17 mouse cellular contexts compared by ENCODE assay signal in the genomic region with DNA sequence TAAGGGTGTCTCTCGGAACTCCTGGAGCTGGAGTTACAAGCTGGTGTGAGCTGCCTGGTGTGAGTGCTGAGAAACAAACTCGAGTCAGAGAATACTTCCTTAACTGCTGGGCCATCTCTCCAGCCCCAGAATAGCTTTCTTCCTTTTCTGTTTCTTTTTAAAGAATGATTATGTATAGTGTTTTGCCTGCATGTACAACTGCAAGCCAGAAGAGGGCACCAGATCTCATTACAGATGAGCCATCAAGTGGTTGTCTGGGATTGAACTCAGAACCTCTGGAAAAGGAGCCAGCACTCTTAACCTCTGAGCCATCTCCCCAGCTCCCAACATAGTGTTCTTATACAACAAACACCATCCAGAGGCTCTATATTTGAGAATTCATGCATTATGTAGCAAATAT. TPM values are rescaled to one million over a fixed set of nuclear protein-coding genes. Genes with fewer than 3 reads are reported as not detected.
DNase-seq lines count a peak whose midpoint lies in the region; ATAC-seq and TF ChIP-seq lines count a peak whose summit lies in the region.
"Had no signal": no experiment of that assay in that cellular context is flagged by ENCODE, and none has a peak within 500 bp of the region (broad histone marks: within the 10 kb centered on the region; RNA-seq: fewer than 3 reads in every experiment).

No protein-coding gene starts in this region.

- H3K4me1 ChIP-seq in intestine, postnatal 0 days (replicated peaks; ENCODE audit: control insufficient read depth, insufficient read depth, low read length), result no peaks in the 10 kb centered on the region
- no peaks in the 10 kb centered on the region for H3K4me1 ChIP-seq in intestine, embryonic 15.5 days (replicated peaks)
- H3K4me1 ChIP-seq in midbrain, embryonic 11.5 days (ENCODE audit: control insufficient read depth, insufficient read depth, low read length), result no peaks in the 10 kb centered on the region
- H3K4me1 ChIP-seq in midbrain, embryonic 13.5 days (replicated peaks), result no peaks in the 10 kb centered on the region
- no peaks in the 10 kb centered on the region for H3K4me1 ChIP-seq in hindbrain, embryonic 12.5 days
- H3K4me1 ChIP-seq: lung, embryonic 15.5 days; midbrain, embryonic 15.5 days; neural tube, embryonic 15.5 days; stomach, embryonic 15.5 days had no signal

- no peak overlapping the region for H3K4me3 ChIP-seq in intestine, postnatal 0 days (ENCODE audit: low read depth, low read length)
- no peak overlapping the region for H3K4me3 ChIP-seq in intestine, embryonic 15.5 days (replicated peaks)
- H3K4me3 ChIP-seq in midbrain, embryonic 11.5 days (ENCODE audit: low read depth, low read length), result no peak overlapping the region
- no peak overlapping the region for H3K4me3 ChIP-seq in midbrain, embryonic 13.5 days (replicated peaks)
- no peak overlapping the region for H3K4me3 ChIP-seq in hindbrain, embryonic 12.5 days
- H3K4me3 ChIP-seq: lung, embryonic 15.5 days; midbrain, embryonic 15.5 days; neural tube, embryonic 15.5 days; stomach, embryonic 15.5 days had no signal

- peak; percentile 68 for TF ChIP-seq CTCF in intestine, postnatal 0 days (IDR thresholded peaks at IDR 0.05; ENCODE audit: low read depth)
- TF ChIP-seq CTCF in Patski (IDR thresholded peaks at IDR 0.05), result peak; percentile 87

- H3K27ac ChIP-seq in intestine, postnatal 0 days (ENCODE audit: low read depth, low read length), result no peak overlapping the region
- H3K27ac ChIP-seq in intestine, embryonic 15.5 days, result no peak overlapping the region
- no peak overlapping the region for H3K27ac ChIP-seq in midbrain, embryonic 11.5 days (ENCODE audit: low read depth, low read length)
- H3K27ac ChIP-seq in midbrain, embryonic 13.5 days, result no peak overlapping the region
- no peak overlapping the region for H3K27ac ChIP-seq in hindbrain, embryonic 12.5 days
- H3K27ac ChIP-seq: hindbrain, embryonic 14.5 days; lung, embryonic 15.5 days; midbrain, embryonic 15.5 days; neural tube, embryonic 15.5 days; stomach, embryonic 15.5 days had no signal

- POLR2A ChIA-PET in Patski (lab: Charles Lee), result interaction anchor here (1.3 kb wide), 1 partner anchor 21 kb away, joined by 3 read pairs; no protein-coding TSS in a partner anchor

- DNase-seq in midbrain, embryonic 11.5 days (ENCODE audit: low spot score, missing footprints), result peak; percentile 82
- DNase-seq in Patski (ENCODE audit: low read depth, low spot score), result no peak
- peak; percentile 12 for DNase-seq in splenic B cell, adult 2 months (ENCODE audit: low read depth, low spot score)
- no peak for DNase-seq in left cerebral cortex, adult 9 months (ENCODE audit: low spot score in 2 of 2)
- DNase-seq: adrenal gland, postnatal 25 days; cerebellum, adult 11 months; right cerebral cortex, postnatal 14 days had no signal

- H3K4me2 ChIP-seq in intestine, postnatal 0 days (replicated peaks; ENCODE audit: low read depth), result no peak overlapping the region
- no peak overlapping the region for H3K4me2 ChIP-seq in intestine, embryonic 15.5 days (replicated peaks)
- H3K4me2 ChIP-seq in midbrain, embryonic 11.5 days, result no peak overlapping the region
- no peak overlapping the region for H3K4me2 ChIP-seq in midbrain, embryonic 13.5 days (replicated peaks)
- no peak overlapping the region for H3K4me2 ChIP-seq in hindbrain, embryonic 12.5 days (replicated peaks)
- H3K4me2 ChIP-seq: hindbrain, embryonic 14.5 days; lung, embryonic 15.5 days; midbrain, embryonic 15.5 days; neural tube, embryonic 15.5 days; stomach, embryonic 15.5 days had no signal

- 58% methylated on average over 2 of the region's 2 CpGs for WGBS in intestine, postnatal 0 days
- 55% methylated on average over 2 of the region's 2 CpGs for WGBS in intestine, embryonic 15.5 days
- WGBS in midbrain, embryonic 11.5 days, result 56% methylated on average over 2 of the region's 2 CpGs
- 62% methylated on average over 2 of the region's 2 CpGs for WGBS in midbrain, embryonic 13.5 days
- 55% methylated on average over 2 of the region's 2 CpGs for WGBS in hindbrain, embryonic 12.5 days

- H3K9me3 ChIP-seq in intestine, postnatal 0 days (ENCODE audit: control insufficient read depth), result no peaks in the 10 kb centered on the region
- H3K9me3 ChIP-seq in intestine, embryonic 15.5 days, result no peaks in the 10 kb centered on the region
- H3K9me3 ChIP-seq in midbrain, embryonic 11.5 days (ENCODE audit: control insufficient read depth, low read length), result no peaks in the 10 kb centered on the region
- no peaks in the 10 kb centered on the region for H3K9me3 ChIP-seq in midbrain, embryonic 13.5 days
- H3K9me3 ChIP-seq in hindbrain, embryonic 12.5 days (replicated peaks), result no peaks in the 10 kb centered on the region
- H3K9me3 ChIP-seq: lung, embryonic 15.5 days; midbrain, embryonic 15.5 days; neural tube, embryonic 15.5 days; stomach, embryonic 15.5 days had no signal

- CTCF ChIA-PET in Patski (lab: Charles Lee), result interaction anchor here (0.8 to 6.3 kb wide), 19 partner anchors 9 to 359 kb away, joined by 3 to 50 read pairs (median 4); a partner anchor contains a TSS

- H3K9ac ChIP-seq in intestine, postnatal 0 days (ENCODE audit: low read depth, low read length), result no peak overlapping the region
- H3K9ac ChIP-seq in intestine, embryonic 15.5 days, result no peak overlapping the region
- H3K9ac ChIP-seq in midbrain, embryonic 11.5 days (ENCODE audit: low read length), result no peak overlapping the region
- H3K9ac ChIP-seq in midbrain, embryonic 13.5 days (replicated peaks), result no peak overlapping the region
- H3K9ac ChIP-seq in hindbrain, embryonic 12.5 days, result no peak overlapping the region
- H3K9ac ChIP-seq: hindbrain, embryonic 14.5 days; lung, embryonic 15.5 days; midbrain, embryonic 15.5 days; neural tube, embryonic 15.5 days; stomach, embryonic 15.5 days had no signal

- peaks cover 3% of the 10 kb centered on the region; the same call in 1 of the 2 replicates for H3K27me3 ChIP-seq in intestine, postnatal 0 days (replicated peaks; ENCODE audit: control insufficient read depth, insufficient read depth, low read length)
- H3K27me3 ChIP-seq in intestine, embryonic 15.5 days (replicated peaks), result peaks cover 3% of the 10 kb centered on the region
- no peaks in the 10 kb centered on the region for H3K27me3 ChIP-seq in midbrain, embryonic 11.5 days (ENCODE audit: control insufficient read depth, insufficient read depth, low read length)
- no peaks in the 10 kb centered on the region for H3K27me3 ChIP-seq in midbrain, embryonic 13.5 days
- H3K27me3 ChIP-seq in Patski, result no peaks in the 10 kb centered on the region
- no peaks in the 10 kb centered on the region for H3K27me3 ChIP-seq in splenic B cell, adult 2 months (ENCODE audit: control insufficient read depth, insufficient read depth, low read length, poor library complexity, severe bottlenecking)
- peaks cover 13% of the 10 kb centered on the region; the same call in 1 of the 2 replicates for H3K27me3 ChIP-seq in hindbrain, embryonic 12.5 days
- H3K27me3 ChIP-seq: midbrain, embryonic 15.5 days; neural tube, embryonic 15.5 days; stomach, embryonic 15.5 days had no signal

- no peak for ATAC-seq in intestine, postnatal 0 days
- no peak for ATAC-seq in intestine, embryonic 15.5 days
- no peak for ATAC-seq in midbrain, embryonic 11.5 days (ENCODE audit: low FRiP score)
- ATAC-seq in midbrain, embryonic 13.5 days, result no peak
- ATAC-seq in Patski, result no peak
- no peak for ATAC-seq in hindbrain, embryonic 12.5 days (ENCODE audit: low FRiP score)
- ATAC-seq: midbrain, embryonic 15.5 days had no signal

- in situ Hi-C loops in Patski (cut with MboI; ENCODE audit: low pct_unique_long_range_greater_than_20kb), result loop anchor here (5.0 to 10.0 kb wide), 2 partner anchors 41 to 336 kb away; a partner anchor contains a TSS

- no peaks in the 10 kb centered on the region for H3K36me3 ChIP-seq in intestine, postnatal 0 days (ENCODE audit: control insufficient read depth, insufficient read depth)
- no peaks in the 10 kb centered on the region for H3K36me3 ChIP-seq in intestine, embryonic 15.5 days
- no peaks in the 10 kb centered on the region for H3K36me3 ChIP-seq in midbrain, embryonic 11.5 days (ENCODE audit: control insufficient read depth, insufficient read depth, low read length)
- H3K36me3 ChIP-seq in midbrain, embryonic 13.5 days, result no peaks in the 10 kb centered on the region
- no peaks in the 10 kb centered on the region for H3K36me3 ChIP-seq in splenic B cell, adult 2 months (ENCODE audit: control insufficient read depth, insufficient read depth, low read length, poor library complexity, severe bottlenecking)
- no peaks in the 10 kb centered on the region for H3K36me3 ChIP-seq in hindbrain, embryonic 12.5 days
- H3K36me3 ChIP-seq: lung, embryonic 15.5 days; midbrain, embryonic 15.5 days; neural tube, embryonic 15.5 days; stomach, embryonic 15.5 days had no signal

RNA-seq across cellular contexts. Expression of a gene that starts 16.3 kb away (rescaled TPM):
- not detected in 2 replicates for polyA plus RNA-seq in intestine, postnatal 0 days (2015; fragmentation: Nextera tagmentation; extraction: Ambion mirVana)
- not detected in 2 replicates for polyA plus RNA-seq in intestine, embryonic 15.5 days (2015; fragmentation: Nextera tagmentation; extraction: Ambion mirVana)
- polyA plus RNA-seq in midbrain, embryonic 11.5 days (2014; fragmentation: Nextera tagmentation; extraction: Ambion mirVana), result not detected in 2 replicates
- polyA plus RNA-seq in midbrain, embryonic 13.5 days (2015; fragmentation: Nextera tagmentation; extraction: Ambion mirVana), result not detected in 2 replicates
- polyA plus RNA-seq in Patski (2021), result not detected
- not detected in 2 replicates for polyA plus RNA-seq in hindbrain, embryonic 12.5 days (2016; fragmentation: Nextera tagmentation; extraction: Ambion mirVana)
- polyA plus RNA-seq: hindbrain, embryonic 14.5 days; large intestine, adult 2 months; lung, embryonic 15.5 days; midbrain, embryonic 15.5 days; neural tube, embryonic 15.5 days; stomach, embryonic 15.5 days had no signal

RNA-seq across cellular contexts. Expression of a gene that starts 23.6 kb away (rescaled TPM):
- polyA plus RNA-seq in intestine, postnatal 0 days (2015; fragmentation: Nextera tagmentation; extraction: Ambion mirVana), result not detected in 2 replicates
- 0.13 TPM in 1 of 2 replicates, not detected in the other for polyA plus RNA-seq in intestine, embryonic 15.5 days (2015; fragmentation: Nextera tagmentation; extraction: Ambion mirVana)
- polyA plus RNA-seq in midbrain, embryonic 11.5 days (2014; fragmentation: Nextera tagmentation; extraction: Ambion mirVana), result 2.8 and 3.3 TPM in 2 replicates
- polyA plus RNA-seq in midbrain, embryonic 13.5 days (2015; fragmentation: Nextera tagmentation; extraction: Ambion mirVana), result 0.49 and 1.2 TPM in 2 replicates
- 0.10 TPM for polyA plus RNA-seq in Patski (2021)
- 0.40 and 0.60 TPM in 2 replicates for polyA plus RNA-seq in hindbrain, embryonic 12.5 days (2016; fragmentation: Nextera tagmentation; extraction: Ambion mirVana)
- polyA plus RNA-seq: hindbrain, embryonic 14.5 days; large intestine, adult 2 months; neural tube, embryonic 15.5 days; stomach, embryonic 15.5 days had no signal

RNA-seq across cellular contexts. Expression of a gene that starts 53.4 kb away (rescaled TPM):
- polyA plus RNA-seq in intestine, postnatal 0 days (2015; fragmentation: Nextera tagmentation; extraction: Ambion mirVana), result 1.7 and 2.2 TPM in 2 replicates
- 1.0 and 2.6 TPM in 2 replicates for polyA plus RNA-seq in intestine, embryonic 15.5 days (2015; fragmentation: Nextera tagmentation; extraction: Ambion mirVana)
- 1.8 and 1.9 TPM in 2 replicates for polyA plus RNA-seq in midbrain, embryonic 11.5 days (2014; fragmentation: Nextera tagmentation; extraction: Ambion mirVana)
- polyA plus RNA-seq in midbrain, embryonic 13.5 days (2015; fragmentation: Nextera tagmentation; extraction: Ambion mirVana), result 6.0 and 13.4 TPM in 2 replicates
- 25.5 TPM for polyA plus RNA-seq in Patski (2021)
- 5.6 and 5.7 TPM in 2 replicates for polyA plus RNA-seq in hindbrain, embryonic 12.5 days (2016; fragmentation: Nextera tagmentation; extraction: Ambion mirVana)

RNA-seq across cellular contexts. Expression of a gene that starts 59.9 kb away (rescaled TPM):
- not detected in 2 replicates for polyA plus RNA-seq in intestine, postnatal 0 days (2015; fragmentation: Nextera tagmentation; extraction: Ambion mirVana)
- polyA plus RNA-seq in intestine, embryonic 15.5 days (2015; fragmentation: Nextera tagmentation; extraction: Ambion mirVana), result not detected in 2 replicates
- polyA plus RNA-seq in midbrain, embryonic 11.5 days (2014; fragmentation: Nextera tagmentation; extraction: Ambion mirVana), result not detected in 2 replicates
- not detected in 2 replicates for polyA plus RNA-seq in midbrain, embryonic 13.5 days (2015; fragmentation: Nextera tagmentation; extraction: Ambion mirVana)
- not detected for polyA plus RNA-seq in Patski (2021)
- not detected in 2 replicates for polyA plus RNA-seq in hindbrain, embryonic 12.5 days (2016; fragmentation: Nextera tagmentation; extraction: Ambion mirVana)
- polyA plus RNA-seq: hindbrain, embryonic 14.5 days; large intestine, adult 2 months; lung, embryonic 15.5 days; midbrain, embryonic 15.5 days; neural tube, embryonic 15.5 days; stomach, embryonic 15.5 days had no signal

Comparison
In these comparisons a context has a peak if more than half of its experiments do, and no peak if none do; other contexts are left out.
1. DNase-seq: peak in midbrain, embryonic 11.5 days (single experiment) and splenic B cell, adult 2 months (single experiment); none in Patski (single experiment) and left cerebral cortex, adult 9 months (0 of 2).